Mouse (Mus musculus): ENCODE measurements around the gene Tekt1.

Tekt1 gene

GRCm38 (mm10) chr11:72362347-72362741 is at the start of gene Tekt1:
Gene Tekt1, minus strand, starts transcription at chr11:72362442.
- no peak for DNase-seq (ENCODE audit: low read depth, low spot score)

GRCm38 (mm10) chr11:72411945-72412344 is 49.7 kb upstream of the Tekt1 start:
- DNase-seq (ENCODE audit: low read depth, low spot score) = no peak

- DNase-seq (ENCODE audit: low read depth, low spot score) = peak; percentile 24
These were observed 49.1 kb upstream of the Tekt1 start, which contains the start of gene Smtnl2 for GRCm38 (mm10) chr11:72411093-72411921. Gene Smtnl2, minus strand, starts transcription at chr11:72411713.

- DNase-seq (ENCODE audit: low read depth, low spot score) = no peak
These were observed 48.4 kb upstream of the Tekt1 start for GRCm38 (mm10) chr11:72410521-72411092.

- no peak for DNase-seq (ENCODE audit: low read depth, low spot score)
These were observed 47.6 kb upstream of the Tekt1 start for GRCm38 (mm10) chr11:72409649-72410385.

- DNase-seq (ENCODE audit: low read depth, low spot score) = no peak
These were observed 46.4 kb upstream of the Tekt1 start for GRCm38 (mm10) chr11:72408451-72409170.

- no peak for DNase-seq (ENCODE audit: low read depth, low spot score)
These were observed 45.3 kb upstream of the Tekt1 start for GRCm38 (mm10) chr11:72407574-72407973.

GRCm38 (mm10) chr11:72407081-72407480 is 44.8 kb upstream of the Tekt1 start:
- no peak for DNase-seq (ENCODE audit: low read depth, low spot score)

- DNase-seq (ENCODE audit: low read depth, low spot score) = no peak
These were observed 43.9 kb upstream of the Tekt1 start for GRCm38 (mm10) chr11:72406079-72406675.

- no peak for DNase-seq (ENCODE audit: low read depth, low spot score)
These were observed 43.3 kb upstream of the Tekt1 start for GRCm38 (mm10) chr11:72405532-72405931.

- DNase-seq (ENCODE audit: low read depth, low spot score) = no peak
These were observed 40.7 kb upstream of the Tekt1 start for GRCm38 (mm10) chr11:72402969-72403368.

GRCm38 (mm10) chr11:72402017-72402416 is 39.8 kb upstream of the Tekt1 start:
- DNase-seq (ENCODE audit: low read depth, low spot score) = no peak

- no peak for DNase-seq (ENCODE audit: low read depth, low spot score)
These were observed 38.8 kb upstream of the Tekt1 start for GRCm38 (mm10) chr11:72401068-72401467.

- DNase-seq (ENCODE audit: low read depth, low spot score) = no peak
These were observed 35.7 kb upstream of the Tekt1 start for GRCm38 (mm10) chr11:72397811-72398525.

GRCm38 (mm10) chr11:72397072-72397471 is 34.8 kb upstream of the Tekt1 start:
- DNase-seq (ENCODE audit: low read depth, low spot score) = no peak

- no peak for DNase-seq (ENCODE audit: low read depth, low spot score)
These were observed 34.4 kb upstream of the Tekt1 start for GRCm38 (mm10) chr11:72396621-72397020.

- DNase-seq (ENCODE audit: low read depth, low spot score) = no peak
These were observed 33.4 kb upstream of the Tekt1 start for GRCm38 (mm10) chr11:72395652-72396051.

- DNase-seq (ENCODE audit: low read depth, low spot score) = no peak
These were observed 32.5 kb upstream of the Tekt1 start for GRCm38 (mm10) chr11:72394694-72395093.

- no peak for DNase-seq (ENCODE audit: low read depth, low spot score)
These were observed 31.4 kb upstream of the Tekt1 start for GRCm38 (mm10) chr11:72393669-72394068.

- no peak for DNase-seq (ENCODE audit: low read depth, low spot score)
These were observed 31.0 kb upstream of the Tekt1 start for GRCm38 (mm10) chr11:72393243-72393642.

- no peak for DNase-seq (ENCODE audit: low read depth, low spot score)
These were observed 28.9 kb upstream of the Tekt1 start for GRCm38 (mm10) chr11:72391181-72391580.

Measured in retina, postnatal 7 days (tissue).